Mouse (Mus musculus) G1E (cell line): ENCODE measurements around the gene Dynll1. TPM values are rescaled to one million over a fixed set of nuclear protein-coding genes. Genes with fewer than 3 reads are reported as not detected.

Source experiments
- ATAC-seq: 2 replicates; pipeline ENCODE4 v1.8.0; 2016; ENCODE audit warnings: mild to moderate bottlenecking; ENCODE audit not compliant: insufficient number of reproducible peaks, poor library complexity, low FRiP score, severe bottlenecking; ENCODE audit errors: extremely low read depth
- DNase-seq: peaks from one replicate; pipeline ENCODE4 v3.0.0; 2012; ENCODE audit warnings: low spot score
- H3K27me3 ChIP-seq: 2 replicates; pipeline ENCODE4 v1.6.1; 2012; ENCODE audit warnings: mild to moderate bottlenecking, low read length, inconsistent platforms; ENCODE audit not compliant: insufficient read depth
- H3K36me3 ChIP-seq: replicated peaks from 2 replicates; pipeline ENCODE3; 2012; ENCODE audit warnings: mild to moderate bottlenecking, inconsistent platforms
- H3K4me1 ChIP-seq: 2 replicates; pipeline ENCODE4 v1.6.1; 2012; ENCODE audit warnings: low read depth, low read length, inconsistent platforms, mixed read lengths; ENCODE audit not compliant: insufficient read depth
- H3K4me3 ChIP-seq: 2 replicates; pipeline ENCODE4 v1.5.1; 2012; ENCODE audit warnings: low read depth, mild to moderate bottlenecking, inconsistent platforms, low read length, moderate library complexity, mixed read lengths
- H3K9me3 ChIP-seq: replicated peaks from 2 replicates; pipeline ENCODE4 v1.6.1; 2012; ENCODE audit warnings: inconsistent platforms
- CTCF ChIP-seq: IDR thresholded peaks from 2 replicates; pipeline ENCODE4 v1.5.1; 2012; ENCODE audit warnings: low read depth, low read length, inconsistent platforms, mixed read lengths
- GATA1 ChIP-seq: IDR thresholded peaks from 2 replicates; pipeline ENCODE4 v1.6.1; 2012; ENCODE audit warnings: borderline replicate concordance, low read length, inconsistent platforms, mixed read lengths
- GATA2 ChIP-seq: IDR thresholded peaks from 2 replicates; pipeline ENCODE4 v1.6.1; 2012; ENCODE audit warnings: low read depth, low read length, inconsistent platforms, borderline replicate concordance
- POLR2AphosphoS5 ChIP-seq: IDR thresholded peaks from 2 replicates; pipeline ENCODE4 v1.6.1; 2012; ENCODE audit warnings: low read depth, low read length, inconsistent platforms; ENCODE audit not compliant: insufficient replicate concordance
- TAL1 ChIP-seq: conservative IDR thresholded peaks from 2 replicates; pipeline ENCODE4 v1.6.1; 2012; ENCODE audit warnings: low read depth, low read length, inconsistent platforms, mixed read lengths
- polyA plus RNA-seq: library from polyadenylated mRNA; stranded (reverse); fragments of >175 nt; gene quantifications from 2 replicates; pipeline ENCODE4 v1.2.3, GENCODE M21; 2012
- total RNA-seq, 2 experiments: library from RNA; stranded (forward) in 1 of 2; stranded (reverse) in 1 of 2; fragments of 200-1000 nt in 1 of 2; fragments of >200 nt in 1 of 2; fragmentation: Nextera tagmentation in 1 of 2; gene quantifications; 2 replicates each; pipeline ENCODE4 v1.2.3; 2014 to 2017

Gene Dynll1
- total RNA-seq (2014; fragmentation: Nextera tagmentation) (1,458 and 1,815 TPM in 2 replicates), total RNA-seq (2017) (554 and 587 TPM in 2 replicates), polyA plus RNA-seq (445 and 449 TPM in 2 replicates)

DNA sequence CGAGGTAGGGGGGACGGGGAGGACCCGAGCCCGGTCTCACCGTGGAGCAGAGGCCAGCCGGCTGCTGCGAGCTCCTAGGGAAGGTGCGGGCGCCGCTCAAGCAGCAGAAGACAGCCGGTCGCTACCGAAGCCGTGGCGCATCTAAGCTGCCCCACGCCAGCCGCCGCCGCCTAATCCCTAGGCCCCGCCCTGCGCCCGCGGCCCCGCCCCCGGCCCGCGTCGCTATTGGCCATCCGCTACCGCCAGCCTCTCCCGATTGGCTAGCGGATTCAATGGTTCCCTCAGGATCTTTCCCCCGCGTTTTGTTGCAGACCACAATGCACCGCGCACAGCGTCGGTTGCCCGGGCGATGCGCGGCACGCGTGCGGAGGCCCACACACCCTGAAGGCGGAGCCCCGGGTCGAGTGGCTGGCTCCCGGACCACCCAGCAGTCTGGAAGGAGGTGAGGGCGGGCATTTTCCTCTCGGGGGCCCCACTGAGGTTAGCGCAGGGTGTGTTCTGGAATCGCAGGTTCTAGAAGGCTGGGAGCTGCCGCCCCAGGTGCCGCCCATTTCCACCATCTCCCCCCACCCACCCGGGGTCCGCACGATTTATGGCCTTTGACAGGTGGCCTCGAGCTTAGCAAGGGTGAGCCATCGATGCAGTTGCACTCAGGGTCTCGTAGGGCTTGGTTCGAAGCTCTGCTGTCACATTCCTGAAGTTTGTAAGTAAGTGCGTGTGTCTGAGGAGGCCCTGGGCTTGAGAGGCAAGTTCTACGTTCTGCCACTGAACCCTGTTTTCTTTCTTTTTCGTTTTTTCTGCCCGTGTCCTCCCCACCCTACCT lies at the start of gene Dynll1:
Dynll1 (minus strand) TSS at position 208 of the 823 bp plus-strand sequence.
- peaks cover 50% of the 10 kb centered on the region for H3K4me1 ChIP-seq
- DNase-seq (peak; percentile 94), ATAC-seq (peak; percentile 79)
- H3K36me3 ChIP-seq, result peaks cover 45% of the 10 kb centered on the region
- TF ChIP-seq CTCF, result no peak
- TF ChIP-seq GATA1, result no peak
- TF ChIP-seq POLR2AphosphoS5, result no peak
- TF ChIP-seq GATA2, result no peak
- TF ChIP-seq TAL1, result no peak
- peak within 1 kb of the TSS; percentile 94 for H3K4me3 ChIP-seq
- H3K27me3 ChIP-seq, result no peaks in the 10 kb centered on the region
- H3K9me3 ChIP-seq, result no peaks in the 10 kb centered on the region

GRCm38 (mm10) chr5:115349225-115349555 lies 48.4 kb upstream of the Dynll1 start:
- Histone ChIP-seq H3K36me3 (peaks cover 32% of the 10 kb centered on the region), H3K4me1 (peaks cover 31% of the 10 kb centered on the region), H3K4me3 (peak overlapping the region; percentile 95), H3K9me3 (peaks cover 3% of the 10 kb centered on the region), H3K27me3 (peaks cover 14% of the 10 kb centered on the region)
- ATAC-seq, result no peak
- TF ChIP-seq GATA2 (no peak), POLR2AphosphoS5 (no peak), CTCF (no peak), TAL1 (no peak), GATA1 (no peak)
- no peak for DNase-seq

GRCm38 (mm10) chr5:115348546-115349224 lies 47.9 kb upstream of the Dynll1 start, which contains the start of gene Cox6a1:
Gene Cox6a1, minus strand, starts transcription at chr5:115348981.
- DNase-seq (peak; percentile 99), ATAC-seq (peak; percentile 84)
- Histone ChIP-seq H3K4me1 (peaks cover 35% of the 10 kb centered on the region), H3K9me3 (peaks cover 3% of the 10 kb centered on the region), H3K4me3 (peak within 1 kb of the TSS; percentile 95), H3K27me3 (peaks cover 9% of the 10 kb centered on the region), H3K36me3 (peaks cover 37% of the 10 kb centered on the region)
- TF ChIP-seq CTCF (no peak), POLR2AphosphoS5 (no peak), GATA1 (no peak), GATA2 (no peak), TAL1 (no peak)

DNA sequence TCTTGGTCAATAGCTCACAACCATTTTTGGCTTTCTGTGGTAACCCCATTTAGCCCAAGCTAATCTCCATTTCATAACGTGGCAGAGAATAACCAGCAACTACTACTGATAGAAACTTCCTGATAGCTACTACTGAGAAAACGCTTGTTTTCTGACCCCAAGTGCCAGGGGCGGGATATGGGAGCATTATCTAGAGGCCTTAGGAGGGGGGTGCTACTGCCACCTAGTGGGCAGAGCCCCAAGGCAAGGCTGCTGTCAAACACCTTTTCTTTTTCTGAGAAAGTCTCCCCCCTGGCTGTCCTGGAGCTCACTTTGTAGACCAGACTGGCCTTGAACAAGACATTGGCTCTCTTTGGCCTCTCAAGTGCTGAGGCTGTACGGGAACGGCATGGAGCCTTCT lies 46.8 kb upstream of the Dynll1 start:
- peaks cover 3% of the 10 kb centered on the region for H3K9me3 ChIP-seq
- TF ChIP-seq CTCF, result peak; percentile 76
- no peak for TF ChIP-seq GATA1
- H3K36me3 ChIP-seq, result peaks cover 48% of the 10 kb centered on the region
- peak overlapping the region; percentile 95 for H3K4me3 ChIP-seq
- H3K4me1 ChIP-seq, result peaks cover 47% of the 10 kb centered on the region
- H3K27me3 ChIP-seq, result peaks cover 4% of the 10 kb centered on the region
- ATAC-seq (peak; percentile 57; the same call in 1 of the 2 replicates), DNase-seq (peak; percentile 80)

DNA sequence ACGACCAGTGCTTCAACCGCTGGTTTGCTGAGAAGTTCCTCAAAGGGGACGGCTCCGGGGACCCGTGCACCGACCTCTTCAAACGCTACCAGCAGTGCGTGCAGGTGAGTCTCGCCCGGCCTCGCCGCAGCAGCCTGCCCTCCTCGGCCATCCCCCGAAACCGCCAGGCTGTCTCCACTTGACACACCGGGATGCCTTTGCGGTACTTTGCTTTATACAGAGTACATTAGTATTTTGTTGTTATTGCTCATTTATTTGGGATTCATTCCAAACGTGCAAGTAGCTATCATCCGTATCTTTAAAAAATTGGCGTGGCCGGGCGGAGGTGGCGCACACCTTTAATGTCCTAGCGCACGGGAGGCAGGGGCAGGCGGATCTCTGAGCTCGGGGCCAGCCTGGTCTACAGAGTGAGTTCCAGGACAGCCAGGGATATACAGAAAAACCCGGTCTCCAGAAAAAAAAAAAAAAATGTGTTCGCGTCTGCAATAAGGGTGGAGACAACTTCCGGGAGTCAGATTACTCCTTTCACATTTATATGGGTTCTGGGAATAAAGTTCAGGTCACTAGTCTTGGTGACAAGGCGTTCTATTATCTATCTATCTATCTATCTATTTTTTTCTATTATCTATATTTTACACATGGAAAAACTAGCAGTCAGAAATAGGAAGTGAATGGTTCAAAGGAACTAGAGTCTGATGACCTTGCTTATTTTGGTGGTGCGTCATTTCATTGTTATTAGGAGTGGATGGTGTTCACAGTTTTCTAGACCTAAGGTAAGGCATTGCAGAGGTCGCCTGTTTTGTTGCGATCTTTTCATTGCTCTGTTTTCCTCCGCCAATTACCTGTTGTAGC lies 40.7 kb upstream of the Dynll1 start:
- TF ChIP-seq GATA2, result no peak
- TF ChIP-seq GATA1, result no peak
- TF ChIP-seq POLR2AphosphoS5, result no peak
- no peak for TF ChIP-seq TAL1
- TF ChIP-seq CTCF, result no peak
- Histone ChIP-seq H3K36me3 (peaks cover 70% of the 10 kb centered on the region), H3K9me3 (no peaks in the 10 kb centered on the region), H3K4me1 (peaks cover 62% of the 10 kb centered on the region), H3K4me3 (peak overlapping the region; percentile 98), H3K27me3 (no peaks in the 10 kb centered on the region)
- peak; percentile 61 for ATAC-seq
- peak; percentile 67 for DNase-seq
